Mouse (Mus musculus) brain, embryonic 14.5 days (tissue): ENCODE data around the gene Skor1.

Experiments used
- CTCF ChIP-seq: fragments of 200-500 bp; IDR thresholded peaks from 2 replicates; pipeline ENCODE4 v1.5.1; 2012; ENCODE audit warnings: inconsistent platforms, mild to moderate bottlenecking, moderate library complexity, borderline replicate concordance; ENCODE audit not compliant: insufficient read depth, insufficient read length; ENCODE audit errors: extremely low read depth
- POLR2A ChIP-seq: fragments of 200-500 bp; IDR thresholded peaks from 2 replicates; pipeline ENCODE4 v1.6.1; 2012; ENCODE audit warnings: mild to moderate bottlenecking, inconsistent platforms, borderline replicate concordance; ENCODE audit not compliant: poor library complexity, insufficient read depth, insufficient read length, severe bottlenecking; ENCODE audit errors: extremely low read depth

DNA sequence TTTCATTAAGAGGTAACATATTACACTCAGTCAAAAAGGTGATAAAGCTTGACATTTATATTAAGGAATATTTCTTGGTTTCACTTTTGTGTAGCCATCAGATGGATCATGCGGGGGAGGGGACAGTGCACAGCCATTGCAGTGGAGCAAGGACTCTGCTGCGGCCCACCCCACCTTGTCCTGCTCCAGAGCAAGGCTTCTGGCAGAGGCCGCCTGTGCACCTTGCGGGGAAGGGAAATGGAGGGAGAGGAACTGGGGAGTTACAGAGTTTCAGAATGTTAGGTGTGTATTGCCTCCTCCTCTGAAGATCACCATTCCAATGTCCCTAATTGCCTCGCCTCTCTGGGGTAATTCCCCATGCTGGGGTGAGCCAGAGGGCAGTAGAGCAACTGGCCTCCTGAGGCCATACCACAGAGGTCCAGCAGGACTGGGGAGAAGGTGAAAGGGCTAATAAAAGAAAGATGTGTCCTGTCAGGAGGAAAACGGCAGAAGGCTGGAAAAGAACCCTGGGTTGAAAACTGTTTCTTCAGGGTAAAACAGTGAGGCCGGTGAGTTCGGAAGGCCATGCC, 47.4 kb upstream of the Skor1 start:
- no peak for TF ChIP-seq POLR2A
- TF ChIP-seq CTCF = no peak
